Mouse (Mus musculus) myocyte (in vitro differentiated cells): ENCODE data around the gene Lsm10.

Experiments
- CEBPB ChIP-seq: IDR thresholded peaks from 2 replicates; pipeline ENCODE4 v1.6.1; 2011; ENCODE audit warnings: mild to moderate bottlenecking, moderate library complexity; ENCODE audit not compliant: poor library complexity, insufficient read depth, severe bottlenecking
- E2F4 ChIP-seq: IDR thresholded peaks from one replicate; pipeline ENCODE4 v1.6.1; 2011; ENCODE audit warnings: mild to moderate bottlenecking, control low read depth, moderate library complexity; ENCODE audit not compliant: insufficient read depth
- MAX ChIP-seq: IDR thresholded peaks from one replicate; pipeline ENCODE4 v1.6.1; 2011; ENCODE audit warnings: low read depth, mild to moderate bottlenecking, control low read depth
- MYOD1 ChIP-seq, 3 experiments: IDR thresholded peaks; one replicate each; pipeline ENCODE4 v1.6.1; 2011; ENCODE audit warnings: control low read depth in 2 of 3, low read depth in 2 of 3, mild to moderate bottlenecking in 2 of 3, moderate library complexity in 1 of 3; ENCODE audit not compliant: insufficient read length in 2 of 3, control insufficient read depth in 1 of 3
- MYOG ChIP-seq, 3 experiments: IDR thresholded peaks; one replicate each; pipeline ENCODE4 v1.6.1; 2011; ENCODE audit warnings: control low read depth in 2 of 3, low read depth in 2 of 3, mild to moderate bottlenecking in 2 of 3; ENCODE audit not compliant: insufficient read length in 2 of 3, control insufficient read depth in 1 of 3, insufficient read depth in 1 of 3
- POLR2A ChIP-seq: IDR thresholded peaks from one replicate; pipeline ENCODE4 v1.6.1; 2011; ENCODE audit warnings: low read depth, mild to moderate bottlenecking, control low read depth, moderate library complexity; ENCODE audit not compliant: insufficient read length
- POLR2AphosphoS2 ChIP-seq: IDR thresholded peaks from one replicate; pipeline ENCODE4 v1.6.1; 2011; ENCODE audit warnings: low read depth, control low read depth; ENCODE audit not compliant: insufficient read length
- REST ChIP-seq: IDR thresholded peaks from one replicate; pipeline ENCODE4 v1.6.1; 2011; ENCODE audit warnings: mild to moderate bottlenecking, control low read depth, moderate library complexity; ENCODE audit not compliant: insufficient read depth, insufficient read length
- TCF12 ChIP-seq: IDR thresholded peaks from one replicate; pipeline ENCODE4 v1.6.1; 2011; ENCODE audit warnings: mild to moderate bottlenecking, control low read depth; ENCODE audit not compliant: poor library complexity, insufficient read depth, severe bottlenecking
- USF1 ChIP-seq: IDR thresholded peaks from one replicate; pipeline ENCODE4 v1.6.1; 2011; ENCODE audit warnings: low read depth, mild to moderate bottlenecking, control low read depth, moderate library complexity

DNA sequence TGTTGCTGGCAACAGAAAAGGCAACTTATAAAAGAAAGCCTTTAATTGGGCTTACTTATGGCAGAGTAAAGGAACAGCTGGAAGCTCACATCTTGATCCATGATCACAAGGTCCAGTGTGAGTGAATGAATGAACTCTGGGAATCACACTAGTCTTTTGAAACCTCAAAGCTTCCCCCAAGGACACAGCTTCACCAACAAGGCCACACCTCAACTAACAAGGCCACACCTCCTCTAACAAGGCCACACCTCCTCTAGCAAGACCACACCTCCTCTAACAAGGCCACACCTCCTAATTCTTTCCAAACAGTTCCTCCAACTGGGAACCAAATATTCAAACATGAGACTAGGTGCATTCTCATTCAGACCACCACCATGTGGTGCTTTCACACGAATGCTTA lies 14.8 kb upstream of the Lsm10 start:
- TF ChIP-seq POLR2A (no peak), USF1 (no peak), CEBPB (no peak), REST (no peak), TCF12 (no peak), MYOD1 (IDR thresholded peaks at IDR 0.05; ENCODE audit: control insufficient read depth in 1 of 3, insufficient read length in 2 of 3, low read depth in 2 of 3) (no peak), MAX (no peak), MYOG (IDR thresholded peaks at IDR 0.05; ENCODE audit: control insufficient read depth in 1 of 3, insufficient read depth in 1 of 3, insufficient read length in 2 of 3, low read depth in 2 of 3) (no peak), POLR2AphosphoS2 (no peak), E2F4 (no peak)
